ENCODE assay signal across 30 mouse cellular contexts in genomic region chr6:40891754-40892153, GRCm38 (mm10). TPM values are rescaled to one million over a fixed set of nuclear protein-coding genes. Genes with fewer than 3 reads are reported as not detected.
DNase-seq lines count a peak whose midpoint lies in the region; ATAC-seq lines count a peak whose summit lies in the region.
"Had no signal": no experiment of that assay in that cellular context is flagged by ENCODE, and none has a peak within 500 bp of the region (broad histone marks: within the 10 kb centered on the region; RNA-seq: fewer than 3 reads in every experiment).

No protein-coding gene starts in this region.

- H3K27ac ChIP-seq in macrophage = peak overlapping the region; percentile 67
- H3K27ac ChIP-seq in limb, embryonic 10.5 days = no peak overlapping the region
- H3K27ac ChIP-seq in midbrain, embryonic 11.5 days (ENCODE audit: low read depth, low read length) = no peak overlapping the region
- H3K27ac ChIP-seq: embryonic facial prominence, embryonic 15.5 days; heart, embryonic 10.5 days; hindbrain, embryonic 13.5 days; intestine, embryonic 15.5 days; liver, embryonic 14.5 days; midbrain, embryonic 10.5 days; neural tube, embryonic 12.5 days had no signal

- ATAC-seq in CD4-positive, CD25-positive, alpha-beta regulatory T cell, adult 4 months = no peak
- no peak for ATAC-seq in midbrain, embryonic 11.5 days (ENCODE audit: low FRiP score)
- ATAC-seq: forebrain, embryonic 16.5 days; intestine, embryonic 15.5 days had no signal

- H3K27me3 ChIP-seq in limb, embryonic 10.5 days (ENCODE audit: low read depth, poor library complexity, severe bottlenecking) = no peaks in the 10 kb centered on the region
- no peaks in the 10 kb centered on the region for H3K27me3 ChIP-seq in midbrain, embryonic 11.5 days (ENCODE audit: control insufficient read depth, insufficient read depth, low read length)
- H3K27me3 ChIP-seq: CH12.LX; embryonic facial prominence, embryonic 15.5 days; hindbrain, embryonic 13.5 days; intestine, embryonic 15.5 days; neural tube, embryonic 12.5 days had no signal

- DNase-seq in CD4-positive, CD25-positive, alpha-beta regulatory T cell, adult 2 months (ENCODE audit: low read depth, low spot score) = peak; percentile 13
- DNase-seq in thymus, postnatal 0 days (ENCODE audit: low spot score) = peak; percentile 7
- no peak for DNase-seq in thymus, postnatal 25 days
- DNase-seq in limb, embryonic 10.5 days (ENCODE audit: low spot score) = no peak
- DNase-seq in testis, postnatal 14 days (ENCODE audit: low spot score) = no peak
- no peak for DNase-seq in midbrain, embryonic 11.5 days (ENCODE audit: low spot score, missing footprints)
- DNase-seq: adrenal gland, postnatal 25 days; cerebellum, adult 11-12 months; cerebellum, postnatal 14 days; embryo, embryonic 11 days; heart, postnatal 14 days; kidney, postnatal 10 days; left cerebral cortex, postnatal 4 days; lung, postnatal 10 days; right cerebral cortex, postnatal 4 days had no signal

- H3K9ac ChIP-seq in midbrain, embryonic 11.5 days (ENCODE audit: low read length) = no peak overlapping the region
- H3K9ac ChIP-seq: embryonic facial prominence, embryonic 15.5 days; hindbrain, embryonic 13.5 days; intestine, embryonic 15.5 days; liver, embryonic 14.5 days; neural tube, embryonic 12.5 days had no signal

- H3K79me2 ChIP-seq in macrophage (ENCODE audit: inconsistent target) = no peaks in the 10 kb centered on the region

- no peak overlapping the region for H3K4me2 ChIP-seq in midbrain, embryonic 11.5 days
- H3K4me2 ChIP-seq: embryonic facial prominence, embryonic 15.5 days; hindbrain, embryonic 13.5 days; intestine, embryonic 15.5 days; neural tube, embryonic 12.5 days had no signal

- 12% methylated on average over 4 of the region's 4 CpGs for WGBS in macrophage (ENCODE audit: missing documents)
- 88% methylated on average over 4 of the region's 4 CpGs for WGBS in limb, embryonic 10.5 days
- whole genome bisulfite sequencing in midbrain, embryonic 11.5 days = 81% methylated on average over 4 of the region's 4 CpGs

- H3K4me3 ChIP-seq in macrophage (ENCODE audit: inconsistent target) = no peak overlapping the region
- H3K4me3 ChIP-seq in limb, embryonic 10.5 days = no peak overlapping the region
- no peak overlapping the region for H3K4me3 ChIP-seq in midbrain, embryonic 11.5 days (ENCODE audit: low read depth, low read length)
- H3K4me3 ChIP-seq: embryonic facial prominence, embryonic 15.5 days; heart, embryonic 10.5 days; hindbrain, embryonic 13.5 days; intestine, embryonic 15.5 days; midbrain, embryonic 10.5 days; neural tube, embryonic 12.5 days had no signal

- no peaks in the 10 kb centered on the region for H3K9me3 ChIP-seq in limb, embryonic 10.5 days (replicated peaks)
- no peaks in the 10 kb centered on the region for H3K9me3 ChIP-seq in midbrain, embryonic 11.5 days (ENCODE audit: control insufficient read depth, low read length)
- H3K9me3 ChIP-seq: embryonic facial prominence, embryonic 15.5 days; heart, embryonic 10.5 days; hindbrain, embryonic 13.5 days; intestine, embryonic 15.5 days; midbrain, embryonic 10.5 days; neural tube, embryonic 12.5 days had no signal

- H3K4me1 ChIP-seq in limb, embryonic 10.5 days = no peaks in the 10 kb centered on the region
- no peaks in the 10 kb centered on the region for H3K4me1 ChIP-seq in midbrain, embryonic 11.5 days (ENCODE audit: control insufficient read depth, insufficient read depth, low read length)
- H3K4me1 ChIP-seq: embryonic facial prominence, embryonic 15.5 days; heart, embryonic 10.5 days; hindbrain, embryonic 13.5 days; intestine, embryonic 15.5 days; midbrain, embryonic 10.5 days; neural tube, embryonic 12.5 days had no signal

- H3K36me3 ChIP-seq in macrophage (ENCODE audit: inconsistent target) = no peaks in the 10 kb centered on the region
- no peaks in the 10 kb centered on the region for H3K36me3 ChIP-seq in limb, embryonic 10.5 days
- no peaks in the 10 kb centered on the region for H3K36me3 ChIP-seq in midbrain, embryonic 11.5 days (ENCODE audit: control insufficient read depth, insufficient read depth, low read length)
- H3K36me3 ChIP-seq: embryonic facial prominence, embryonic 15.5 days; heart, embryonic 10.5 days; hindbrain, embryonic 13.5 days; intestine, embryonic 15.5 days; midbrain, embryonic 10.5 days; neural tube, embryonic 12.5 days had no signal

RNA-seq across cellular contexts. Expression of gene Moxd2, which starts 4.5 kb away (rescaled TPM):
- polyA plus RNA-seq in CD4-positive, CD25-positive, alpha-beta regulatory T cell, adult 4 months (2017; shearing (Covaris generic)) = under 1 TPM; 0.33 to 0.46 TPM
- 0.14 TPM in 1 of 2 replicates, not detected in the other for polyA plus RNA-seq in thymus, postnatal 0 days (2015; fragmentation: Nextera tagmentation; extraction: Ambion mirVana)
- total RNA-seq in macrophage (2018; cell fraction: chromatin; rRNA removed) = not detected
- total RNA-seq in macrophage (2018; cell fraction: cytosol; rRNA removed) = not detected
- total RNA-seq in macrophage (2018; cell fraction: nucleus; rRNA removed) = not detected
- not detected in 3 replicates for polyA plus RNA-seq in macrophage (2018)
- polyA plus RNA-seq in limb, embryonic 10.5 days (2016; fragmentation: Nextera tagmentation; extraction: Ambion mirVana) = not detected in 2 replicates
- not detected in 2 replicates for polyA plus RNA-seq in midbrain, embryonic 11.5 days (2014; fragmentation: Nextera tagmentation; extraction: Ambion mirVana)
- total RNA-seq: adrenal gland, postnatal 25 days; CH12.LX; gastrocnemius, postnatal 4 days; heart, postnatal 14 days; layer of hippocampus, adult 8-10 months; left cerebral cortex, adult 18-20 months; left cerebral cortex, postnatal 4 days; MEL had no signal
- polyA plus RNA-seq: embryonic facial prominence, embryonic 15.5 days; forebrain, embryonic 16.5 days; heart, embryonic 10.5 days; hindbrain, embryonic 13.5 days; intestine, embryonic 15.5 days; liver, embryonic 14.5 days; midbrain, embryonic 10.5 days; neural tube, embryonic 12.5 days had no signal

RNA-seq across cellular contexts. Expression of gene Prss58, which starts 8.4 kb away (rescaled TPM):
- not detected for polyA plus RNA-seq in CD4-positive, CD25-positive, alpha-beta regulatory T cell, adult 4 months (2017; shearing (Covaris generic))
- polyA plus RNA-seq in thymus, postnatal 0 days (2015; fragmentation: Nextera tagmentation; extraction: Ambion mirVana) = not detected in 2 replicates
- total RNA-seq in macrophage (2018; cell fraction: chromatin; rRNA removed) = not detected
- total RNA-seq in macrophage (2018; cell fraction: cytosol; rRNA removed) = not detected
- not detected for total RNA-seq in macrophage (2018; cell fraction: nucleus; rRNA removed)
- polyA plus RNA-seq in macrophage (2018) = not detected in 3 replicates
- polyA plus RNA-seq in limb, embryonic 10.5 days (2016; fragmentation: Nextera tagmentation; extraction: Ambion mirVana) = not detected in 2 replicates
- not detected in 2 replicates for polyA plus RNA-seq in midbrain, embryonic 11.5 days (2014; fragmentation: Nextera tagmentation; extraction: Ambion mirVana)
- total RNA-seq: adrenal gland, postnatal 25 days; CH12.LX; gastrocnemius, postnatal 4 days; heart, postnatal 14 days; layer of hippocampus, adult 8-10 months; left cerebral cortex, adult 18-20 months; left cerebral cortex, postnatal 4 days; MEL had no signal
- polyA plus RNA-seq: embryonic facial prominence, embryonic 15.5 days; forebrain, embryonic 16.5 days; heart, embryonic 10.5 days; hindbrain, embryonic 13.5 days; intestine, embryonic 15.5 days; liver, embryonic 14.5 days; midbrain, embryonic 10.5 days; neural tube, embryonic 12.5 days had no signal

RNA-seq across cellular contexts. Expression of gene 1700074P13Rik, which starts 48.6 kb away (rescaled TPM):
- not detected for polyA plus RNA-seq in CD4-positive, CD25-positive, alpha-beta regulatory T cell, adult 4 months (2017; shearing (Covaris generic))
- not detected in 2 replicates for polyA plus RNA-seq in thymus, postnatal 0 days (2015; fragmentation: Nextera tagmentation; extraction: Ambion mirVana)
- total RNA-seq in macrophage (2018; cell fraction: chromatin; rRNA removed) = not detected
- not detected for total RNA-seq in macrophage (2018; cell fraction: cytosol; rRNA removed)
- not detected for total RNA-seq in macrophage (2018; cell fraction: nucleus; rRNA removed)
- polyA plus RNA-seq in macrophage (2018) = not detected in 3 replicates
- polyA plus RNA-seq in limb, embryonic 10.5 days (2016; fragmentation: Nextera tagmentation; extraction: Ambion mirVana) = not detected in 2 replicates
- not detected in 2 replicates for polyA plus RNA-seq in midbrain, embryonic 11.5 days (2014; fragmentation: Nextera tagmentation; extraction: Ambion mirVana)
- total RNA-seq: adrenal gland, postnatal 25 days; CH12.LX; gastrocnemius, postnatal 4 days; heart, postnatal 14 days; layer of hippocampus, adult 8-10 months; left cerebral cortex, adult 18-20 months; left cerebral cortex, postnatal 4 days; MEL had no signal
- polyA plus RNA-seq: embryonic facial prominence, embryonic 15.5 days; forebrain, embryonic 16.5 days; heart, embryonic 10.5 days; hindbrain, embryonic 13.5 days; intestine, embryonic 15.5 days; liver, embryonic 14.5 days; midbrain, embryonic 10.5 days; neural tube, embryonic 12.5 days had no signal

RNA-seq across cellular contexts. Expression of gene Gm4744, which starts 59.9 kb away (rescaled TPM):
- not detected for polyA plus RNA-seq in CD4-positive, CD25-positive, alpha-beta regulatory T cell, adult 4 months (2017; shearing (Covaris generic))
- not detected in 2 replicates for polyA plus RNA-seq in thymus, postnatal 0 days (2015; fragmentation: Nextera tagmentation; extraction: Ambion mirVana)
- not detected for total RNA-seq in macrophage (2018; cell fraction: chromatin; rRNA removed)
- not detected for total RNA-seq in macrophage (2018; cell fraction: cytosol; rRNA removed)
- total RNA-seq in macrophage (2018; cell fraction: nucleus; rRNA removed) = not detected
- not detected in 3 replicates for polyA plus RNA-seq in macrophage (2018)
- not detected in 2 replicates for polyA plus RNA-seq in limb, embryonic 10.5 days (2016; fragmentation: Nextera tagmentation; extraction: Ambion mirVana)
- not detected in 2 replicates for polyA plus RNA-seq in midbrain, embryonic 11.5 days (2014; fragmentation: Nextera tagmentation; extraction: Ambion mirVana)
- total RNA-seq: adrenal gland, postnatal 25 days; CH12.LX; gastrocnemius, postnatal 4 days; heart, postnatal 14 days; layer of hippocampus, adult 8-10 months; left cerebral cortex, adult 18-20 months; left cerebral cortex, postnatal 4 days; MEL had no signal
- polyA plus RNA-seq: embryonic facial prominence, embryonic 15.5 days; forebrain, embryonic 16.5 days; heart, embryonic 10.5 days; hindbrain, embryonic 13.5 days; intestine, embryonic 15.5 days; liver, embryonic 14.5 days; midbrain, embryonic 10.5 days; neural tube, embryonic 12.5 days had no signal

Comparison
In these comparisons a context has a peak if more than half of its experiments do, and no peak if none do; other contexts are left out.
1. DNase-seq: peak in CD4-positive, CD25-positive, alpha-beta regulatory T cell, adult 2 months (single experiment) and thymus, postnatal 0 days (single experiment); none in thymus, postnatal 25 days (single experiment), limb, embryonic 10.5 days (single experiment), testis, postnatal 14 days (single experiment) and midbrain, embryonic 11.5 days (single experiment).